Mouse (Mus musculus): ENCODE measurements around the gene Brd1.

- TF ChIP-seq CTCF (IDR thresholded peaks at IDR 0.05; ENCODE audit: low read depth, low read length) = no peak
- TF ChIP-seq GATA2 (IDR thresholded peaks at IDR 0.05; ENCODE audit: borderline replicate concordance, low read depth, low read length) = no peak
- TF ChIP-seq TAL1 (conservative IDR thresholded peaks at IDR 0.05; ENCODE audit: low read depth, low read length) = no peak
- no peak for TF ChIP-seq GATA1 (IDR thresholded peaks at IDR 0.05; ENCODE audit: borderline replicate concordance, low read length)
- no peak for TF ChIP-seq POLR2AphosphoS5 (IDR thresholded peaks at IDR 0.05; ENCODE audit: insufficient replicate concordance, low read depth, low read length)
These were observed 58.0 kb downstream of the Brd1 start for GRCm38 (mm10) chr15:88675998-88676397.
